Mouse (Mus musculus) cerebellum, adult 18-20 months (tissue): Measurements from ENCODE around the gene Gm20929.
"Not testable (repeated sequence)": the region's sequence is repeated elsewhere in the genome, so short reads cannot be mapped to it uniquely, and the experiment has no call there.

Experiments used
- DNase-seq, 2 experiments: peaks; one replicate each; pipeline ENCODE4 v3.0.0; 2021

Gene Gm20929

DNA sequence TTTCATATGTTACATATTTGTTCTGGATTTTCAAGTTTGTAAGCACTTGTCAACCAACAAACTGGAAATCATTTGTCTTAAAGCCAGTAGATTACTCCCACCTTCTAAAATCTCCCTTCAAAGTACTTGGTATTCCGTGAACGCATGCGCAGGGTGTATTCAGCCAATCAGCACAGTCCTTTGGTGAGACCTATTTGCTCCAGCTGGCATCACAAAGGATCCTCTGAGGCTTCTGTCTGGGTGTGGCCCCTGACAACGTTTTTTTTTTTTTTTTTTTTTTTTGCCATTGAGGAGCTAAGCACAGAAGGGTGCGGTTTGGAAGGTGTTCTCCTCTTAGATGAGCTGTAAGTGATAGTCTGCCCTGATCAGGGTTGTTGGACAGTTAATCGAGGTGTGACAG lies at the start of gene Gm20929:
Gene Gm20929 (plus strand): TSS at position 301 of the 400 bp plus-strand sequence.
- not testable (repeated sequence) for DNase-seq
